Mouse (Mus musculus) megakaryocyte, embryonic 14.5 days (primary cell): ENCODE measurements around the gene Diras2.

ENCODE experiments used
- FLI1 ChIP-seq: IDR thresholded peaks from 2 replicates; pipeline ENCODE4 v1.6.1; 2012; ENCODE audit warnings: low read length, inconsistent platforms, mixed read lengths
- GATA1 ChIP-seq: IDR thresholded peaks from 3 replicates; pipeline ENCODE4 v1.6.1; 2012; ENCODE audit warnings: mixed read lengths, low read length, inconsistent platforms, borderline replicate concordance

- TF ChIP-seq GATA1 (no peak), FLI1 (no peak)
Observed at GRCm38 (mm10) chr13:52497029-52497550, 34.0 kb downstream of the Diras2 start.
